Mouse (Mus musculus): ENCODE data around the gene Atg4d.

GRCm38 (mm10) chr9:21289337-21289671 lies 24.2 kb downstream of the Atg4d start:
- no peak for TF ChIP-seq CTCF (IDR thresholded peaks at IDR 0.05; ENCODE audit: low read depth, low read length)
- TF ChIP-seq POLR2A (IDR thresholded peaks at IDR 0.05; ENCODE audit: borderline replicate concordance, low read depth, low read length): no peak
